Mouse (Mus musculus) activated CD4-positive, CD25-positive, alpha-beta regulatory T cell, adult 4 months (primary cell): ENCODE results near the gene Ranbp10. TPM values are rescaled to one million over a fixed set of nuclear protein-coding genes. Genes with fewer than 3 reads are reported as not detected.

ENCODE experiments used
- ATAC-seq: one replicate; pipeline ENCODE4 v1.8.0; 2017
- polyA plus RNA-seq, 2 experiments: library from polyadenylated mRNA; unstranded; fragments of 100-300 nt; shearing (Covaris generic); gene quantifications; one replicate each; pipeline ENCODE4 v1.2.1; 2017

The Ranbp10 gene
- 1 to 10 TPM; 6.6 to 7.0 TPM for polyA plus RNA-seq

DNA sequence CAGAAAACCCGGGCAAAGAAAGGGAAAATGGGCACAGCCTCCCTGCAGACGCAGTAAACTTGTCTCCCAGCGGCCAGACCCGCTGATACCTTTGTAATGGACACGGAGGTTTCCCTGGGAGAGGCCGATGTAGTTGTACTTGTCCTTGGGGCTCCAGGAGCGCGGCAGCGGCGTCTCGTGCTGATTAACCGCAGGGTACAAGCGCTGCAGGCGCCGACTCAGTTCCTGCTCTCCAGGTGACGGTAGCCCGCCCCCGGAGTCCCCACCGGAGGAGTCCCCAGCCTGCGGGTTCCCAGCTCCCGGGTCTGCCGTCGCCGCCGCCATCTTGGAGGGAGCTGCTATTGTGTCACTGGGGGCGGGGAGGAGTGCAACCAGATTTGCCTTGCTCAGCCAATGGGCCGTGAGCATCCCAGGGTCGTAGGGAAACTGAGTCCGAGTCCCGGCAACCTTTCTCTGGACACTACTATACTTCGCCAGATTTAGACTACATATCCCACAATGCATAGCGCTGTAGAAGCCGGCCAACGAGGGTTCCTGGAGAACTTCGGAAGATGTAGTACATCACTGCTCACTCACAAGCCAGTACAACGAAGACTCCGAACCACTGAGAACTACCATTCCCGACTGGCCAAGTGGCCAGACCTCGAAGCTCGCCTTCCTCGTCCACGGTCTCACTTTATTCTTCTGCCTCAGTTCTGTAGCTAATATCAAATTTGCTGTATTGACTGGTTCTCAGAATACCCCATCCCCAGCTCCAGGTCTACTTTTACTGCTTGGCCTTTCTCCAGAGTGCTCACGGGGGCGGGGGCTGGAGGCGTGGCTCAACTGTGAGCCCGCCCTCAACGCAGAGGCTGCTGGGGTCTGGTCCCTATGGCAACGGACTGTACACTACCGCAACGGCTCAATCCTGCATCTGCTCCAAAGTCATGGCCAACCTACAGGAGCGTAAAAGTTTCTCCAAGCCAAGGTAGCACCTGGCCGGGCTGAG lies at the start of gene Ranbp10, which contains the start of gene Tsnaxip1:
Ranbp10 (minus strand) TSS at position 490 of the 988 bp plus-strand sequence.
Tsnaxip1 (plus strand) TSS at position 871 of the 988 bp plus-strand sequence.
- ATAC-seq: peak; percentile 90

DNA sequence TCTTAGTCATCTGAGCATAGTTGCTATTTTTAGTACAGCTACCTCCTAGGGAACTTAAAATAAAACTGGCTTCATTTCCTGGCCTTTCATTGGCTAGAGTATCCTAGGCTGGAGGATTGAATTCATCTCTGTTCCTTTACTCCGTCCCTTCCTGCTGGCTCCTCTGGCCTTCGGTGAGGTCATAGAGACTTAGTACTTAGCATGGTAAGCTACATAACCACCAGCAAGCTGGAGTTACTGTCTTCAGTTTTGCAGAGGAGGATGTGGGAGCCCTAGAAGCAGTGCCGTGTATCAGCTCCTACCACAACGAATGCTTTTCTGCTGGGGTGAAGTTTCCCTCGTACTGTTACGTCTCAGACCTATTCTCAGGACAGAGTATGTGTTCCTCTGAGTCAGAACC lies 47.2 kb upstream of the Ranbp10 start:
- ATAC-seq: no peak

DNA sequence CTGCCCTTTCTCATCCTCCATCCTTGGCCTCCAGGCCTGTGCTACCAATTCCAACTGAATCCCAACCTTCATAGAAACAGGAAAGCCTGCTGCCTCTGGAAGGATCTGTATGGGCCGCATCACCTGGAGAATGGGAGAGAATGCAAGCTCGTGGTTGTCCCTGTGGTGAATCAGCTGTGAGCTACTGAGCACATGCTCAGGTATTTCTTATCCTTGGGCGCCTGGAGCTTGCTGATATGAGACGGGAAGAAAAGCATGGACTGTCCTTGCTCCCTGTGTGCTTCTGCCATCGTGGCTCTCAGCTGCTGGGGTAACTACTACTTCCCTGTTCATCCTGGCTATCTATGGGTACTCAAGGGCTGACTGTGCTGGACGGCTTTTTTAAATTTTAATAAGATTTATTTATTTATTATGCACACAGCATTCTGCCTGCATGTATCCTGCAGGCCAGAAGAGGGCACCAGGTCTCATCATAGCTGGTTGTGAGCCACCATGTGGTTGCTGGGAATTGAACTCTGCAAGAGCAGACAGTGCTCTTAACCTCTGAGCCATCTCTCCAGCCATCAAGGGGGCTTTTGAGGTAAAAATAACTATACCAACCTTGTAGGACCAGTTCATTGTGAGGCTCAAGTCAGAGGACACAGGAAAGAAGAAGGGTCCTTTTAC lies 39.3 kb upstream of the Ranbp10 start:
- ATAC-seq: no peak

DNA sequence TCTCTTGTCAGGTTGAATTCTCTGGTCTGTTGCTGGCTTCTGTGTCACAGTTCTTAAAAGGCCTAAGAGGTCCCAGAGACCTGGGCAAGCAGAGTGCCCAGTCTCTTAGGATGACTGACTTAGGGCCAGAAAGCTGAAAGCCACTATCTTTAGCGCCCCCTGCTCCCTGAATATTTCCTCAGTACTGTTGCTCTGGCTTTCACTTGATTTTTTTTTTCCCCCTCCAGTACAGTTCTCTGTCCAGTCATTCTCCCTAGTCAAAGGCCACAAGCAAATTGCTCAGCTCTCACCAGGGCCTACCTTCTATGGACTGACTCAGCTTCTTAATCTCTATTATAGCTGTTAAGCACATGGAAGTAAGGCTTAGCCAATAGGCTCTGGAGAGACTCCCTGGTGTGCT lies 34.8 kb upstream of the Ranbp10 start:
- no peak for ATAC-seq

DNA sequence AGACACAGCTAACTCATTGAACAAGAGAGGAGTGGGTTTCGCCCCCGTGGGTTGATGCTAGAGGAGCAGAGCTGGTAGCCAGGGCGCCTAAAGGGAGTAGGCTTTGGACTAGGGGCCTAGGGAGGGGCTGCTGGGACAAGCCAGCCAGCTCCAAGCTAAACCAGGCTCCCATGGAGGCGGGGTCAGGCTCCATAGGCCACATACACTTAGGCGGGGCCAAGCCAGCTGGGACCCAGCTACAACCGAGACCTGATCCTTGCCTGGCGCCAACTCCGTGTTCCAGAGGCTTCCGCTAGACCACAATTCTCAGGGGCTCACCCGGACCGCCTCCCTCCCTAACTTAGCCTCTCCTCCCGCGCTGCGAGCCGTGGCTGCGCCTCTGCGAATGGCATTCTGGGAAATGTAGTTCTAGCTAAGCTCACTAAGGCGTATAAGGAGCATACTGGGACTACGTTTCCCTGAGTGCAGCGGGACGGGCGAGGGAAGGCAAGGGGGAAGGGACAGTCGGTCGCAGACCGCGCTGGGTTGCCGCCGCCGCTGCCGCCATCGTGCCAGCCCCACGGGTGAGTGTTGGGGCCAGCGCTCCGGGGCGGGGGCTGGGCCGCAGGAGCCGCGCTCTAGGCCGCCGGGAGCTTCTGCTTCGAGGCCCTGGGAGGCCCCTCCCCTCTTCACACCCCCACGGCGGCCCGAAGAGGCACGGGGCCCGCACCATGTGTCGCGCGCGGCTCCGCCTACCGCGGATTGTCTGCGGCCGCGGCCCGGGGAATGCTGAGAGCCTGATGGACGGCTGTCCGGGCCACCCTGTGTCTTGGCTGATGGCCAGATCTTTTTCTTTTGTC lies 33.2 kb upstream of the Ranbp10 start, which contains the start of gene Nutf2:
Nutf2 (plus strand) TSS at position 438 of the 839 bp plus-strand sequence.
- ATAC-seq: peak; percentile 99

DNA sequence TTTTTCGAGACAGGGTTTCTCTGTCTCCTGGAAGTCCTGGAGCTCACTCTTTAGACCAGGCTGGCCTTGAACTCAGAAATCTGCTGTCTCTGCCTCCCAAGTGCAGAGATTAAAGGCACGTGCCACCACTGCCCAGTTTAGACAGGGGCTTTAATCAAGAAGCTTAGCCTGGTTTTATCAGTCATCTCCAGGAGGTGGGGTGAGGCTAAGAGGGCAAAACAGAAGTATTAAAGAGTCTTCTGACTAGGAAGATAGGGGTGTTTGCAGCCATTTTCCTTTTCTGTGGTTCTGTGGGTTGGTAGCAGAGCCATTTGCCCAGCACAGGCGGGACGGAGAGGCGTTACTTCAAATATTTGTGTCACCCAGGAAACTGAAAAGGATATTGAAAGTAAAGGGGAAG lies 32.2 kb upstream of the Ranbp10 start:
- no peak for ATAC-seq

DNA sequence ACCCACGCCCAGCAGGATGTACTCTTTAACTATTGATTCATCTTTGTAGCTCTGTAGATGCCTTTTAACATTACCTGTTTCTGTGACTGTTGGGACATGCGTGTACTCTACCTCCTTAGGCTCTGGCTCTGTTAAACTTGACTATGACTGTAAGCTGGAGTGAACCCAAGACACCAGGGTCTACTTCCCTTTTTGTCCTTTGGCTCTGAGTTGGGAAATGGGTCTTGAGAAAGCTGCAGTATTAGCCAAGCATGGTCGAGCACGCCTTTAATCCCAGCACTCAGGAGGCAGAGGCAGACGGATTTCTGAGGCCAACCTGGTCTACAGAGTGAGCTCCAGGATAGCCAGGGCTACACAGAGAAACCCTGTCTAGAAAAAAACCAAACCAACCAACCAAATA lies 31.3 kb upstream of the Ranbp10 start:
- ATAC-seq: no peak

DNA sequence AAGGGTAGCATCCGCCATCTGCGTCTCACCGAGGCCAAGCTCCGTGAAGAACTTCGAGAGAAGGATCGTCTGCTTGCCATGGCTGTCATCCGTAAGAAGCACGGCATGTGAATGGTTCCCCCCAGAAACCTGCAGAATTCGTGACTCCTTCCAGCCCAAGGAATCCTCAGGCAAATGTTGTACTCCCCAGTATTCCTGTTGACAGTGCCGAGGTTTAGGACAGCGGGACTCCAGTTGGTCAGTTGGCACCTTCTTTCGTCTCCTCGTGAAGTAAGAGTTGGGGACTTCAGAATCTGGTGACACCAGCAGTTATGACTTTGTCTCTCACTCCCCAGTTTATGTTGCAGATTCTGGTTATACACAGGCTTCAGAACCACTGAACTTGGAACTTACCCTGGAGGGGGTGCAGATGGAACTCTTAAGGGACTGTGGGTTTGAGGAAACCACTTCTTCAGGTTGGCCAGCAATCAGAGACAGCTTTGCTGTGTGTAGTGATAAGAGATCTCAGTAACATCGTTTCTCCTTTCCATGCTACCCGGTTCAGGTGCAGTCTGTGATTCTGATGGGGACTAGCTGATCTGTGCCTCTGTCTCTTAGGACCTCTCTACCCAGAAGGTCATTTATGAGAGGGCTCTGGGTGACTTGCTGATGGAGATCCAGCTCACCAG lies 29.2 kb upstream of the Ranbp10 start:
- ATAC-seq: no peak

DNA sequence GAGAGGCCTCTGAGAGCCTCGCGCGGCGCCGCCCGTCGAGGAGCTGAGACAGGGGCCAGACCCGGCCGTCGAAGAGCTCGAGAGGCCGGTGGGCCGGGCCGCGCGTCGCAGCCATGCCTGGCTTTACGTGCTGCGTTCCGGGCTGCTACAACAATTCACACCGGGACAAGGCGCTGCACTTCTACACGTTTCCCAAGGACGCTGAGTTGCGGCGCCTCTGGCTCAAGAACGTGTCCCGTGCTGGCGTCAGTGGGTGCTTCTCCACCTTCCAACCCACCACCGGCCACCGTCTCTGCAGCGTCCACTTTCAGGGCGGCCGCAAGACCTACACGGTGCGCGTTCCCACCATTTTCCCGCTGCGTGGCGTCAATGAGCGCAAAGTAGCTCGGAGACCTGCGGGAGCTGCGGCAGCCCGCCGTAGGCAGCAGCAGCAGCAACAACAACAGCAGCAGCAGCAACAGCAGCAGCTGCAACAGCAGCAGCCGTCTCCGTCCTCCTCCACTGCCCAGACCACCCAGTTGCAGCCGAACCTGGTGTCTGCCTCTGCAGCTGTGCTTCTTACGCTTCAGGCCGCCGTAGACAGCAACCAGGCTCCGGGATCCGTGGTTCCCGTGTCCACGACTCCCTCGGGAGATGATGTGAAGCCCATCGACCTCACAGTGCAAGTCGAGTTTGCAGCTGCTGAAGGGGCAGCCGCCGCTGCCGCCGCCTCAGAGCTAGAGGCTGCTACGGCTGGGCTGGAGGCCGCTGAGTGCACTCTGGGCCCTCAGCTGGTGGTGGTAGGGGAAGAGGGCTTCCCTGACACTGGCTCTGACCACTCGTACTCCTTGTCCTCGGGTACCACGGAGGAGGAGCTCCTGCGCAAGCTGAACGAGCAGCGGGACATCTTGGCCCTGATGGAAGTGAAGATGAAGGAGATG lies 28.4 kb upstream of the Ranbp10 start:
- no peak for ATAC-seq

DNA sequence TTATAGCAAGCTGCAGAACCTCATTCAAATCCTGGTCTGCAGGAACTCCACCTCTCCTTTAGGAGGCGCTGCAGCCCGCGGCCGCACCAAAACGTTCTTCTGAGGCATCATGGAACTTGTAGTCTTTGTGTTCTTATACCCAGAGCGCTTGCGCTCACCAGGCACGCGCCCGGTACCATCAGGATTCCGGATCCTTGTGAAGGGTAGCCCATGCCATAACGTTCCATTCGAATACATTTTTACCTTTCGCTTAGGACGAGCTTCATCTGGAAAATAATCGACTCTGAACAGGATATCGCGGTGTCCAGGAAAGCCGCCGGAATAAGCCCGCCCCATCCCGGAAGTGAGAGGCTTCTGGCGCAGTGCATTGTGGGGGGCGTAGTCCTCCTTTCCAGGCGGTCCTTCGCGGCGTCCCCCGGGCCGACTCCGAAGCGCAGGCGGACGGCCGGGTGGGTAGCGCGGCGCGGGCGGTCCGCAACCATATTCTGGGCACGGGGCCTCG lies 27.6 kb upstream of the Ranbp10 start, which contains the start of gene Thap11:
Thap11 (plus strand) TSS at position 418 of the 502 bp plus-strand sequence.
- peak; percentile 84 for ATAC-seq

DNA sequence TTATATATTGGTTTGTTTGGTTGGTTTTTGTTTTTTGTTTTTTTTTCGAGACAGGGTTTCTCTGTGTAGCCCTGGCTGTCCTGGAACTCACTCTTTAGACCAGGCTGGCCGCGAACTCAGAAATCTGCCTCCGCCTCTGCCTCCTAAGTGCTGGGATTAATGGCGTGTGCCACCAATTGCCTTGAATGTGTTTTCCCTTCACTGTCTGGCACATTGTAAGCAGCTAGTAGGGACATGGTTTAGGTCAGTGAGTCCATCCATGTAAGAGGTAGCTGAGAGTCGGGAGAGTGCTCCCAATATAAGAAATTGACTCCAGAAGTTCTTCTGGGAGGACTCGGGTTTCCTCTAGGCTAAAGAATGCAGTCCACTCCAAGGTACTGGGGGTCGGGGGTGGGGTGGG lies 27.2 kb upstream of the Ranbp10 start:
- no peak for ATAC-seq

DNA sequence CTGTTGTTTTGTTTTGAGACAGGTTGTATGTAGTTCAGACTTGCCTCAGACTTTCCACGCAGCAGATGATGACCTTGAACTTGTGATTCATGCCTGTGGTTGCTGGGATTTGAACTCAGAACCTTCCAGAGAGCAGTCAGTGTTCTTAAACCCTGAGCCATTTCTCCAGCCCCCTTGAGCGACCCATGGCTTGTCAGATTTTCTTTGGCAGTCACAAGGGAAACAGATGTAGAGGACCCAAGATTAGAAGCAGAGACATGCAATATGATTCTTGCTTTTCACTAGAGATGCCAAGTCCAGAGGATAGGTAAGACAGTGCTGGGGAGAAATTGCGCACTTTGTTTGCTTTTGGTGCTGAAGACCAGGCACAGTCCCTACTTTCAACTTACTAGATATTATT lies 26.0 kb upstream of the Ranbp10 start, which contains the start of gene Cenpt:
Cenpt (minus strand) TSS at position 101 of the 400 bp plus-strand sequence.
- no peak for ATAC-seq

DNA sequence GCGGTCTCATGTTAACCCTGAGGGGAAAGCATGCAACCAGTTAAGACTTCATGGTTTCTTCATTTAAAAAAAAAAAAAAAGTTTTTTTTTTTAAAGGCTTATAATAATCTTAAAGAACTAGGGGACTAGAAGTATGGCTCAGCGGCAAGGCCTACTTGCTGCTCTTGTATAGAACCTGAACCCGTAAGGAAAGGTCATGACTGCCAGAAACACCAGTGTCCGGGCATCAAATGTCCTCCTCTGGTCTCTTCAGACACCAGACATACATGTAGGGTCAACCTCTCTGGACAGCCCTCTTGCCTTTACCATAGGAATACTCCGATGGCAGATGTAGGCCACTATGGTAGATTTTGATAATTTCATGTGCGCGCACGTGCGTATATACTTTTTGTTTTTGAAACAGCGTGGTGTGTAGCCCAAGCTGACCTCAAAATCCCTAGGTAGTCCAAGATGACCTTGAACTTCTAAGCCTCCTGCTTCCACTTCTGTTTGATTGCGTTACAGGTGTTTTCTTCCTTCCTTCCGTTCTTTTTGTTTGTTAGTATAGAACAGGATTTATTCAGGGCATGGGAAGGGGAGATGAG lies 25.1 kb upstream of the Ranbp10 start:
- no peak for ATAC-seq

DNA sequence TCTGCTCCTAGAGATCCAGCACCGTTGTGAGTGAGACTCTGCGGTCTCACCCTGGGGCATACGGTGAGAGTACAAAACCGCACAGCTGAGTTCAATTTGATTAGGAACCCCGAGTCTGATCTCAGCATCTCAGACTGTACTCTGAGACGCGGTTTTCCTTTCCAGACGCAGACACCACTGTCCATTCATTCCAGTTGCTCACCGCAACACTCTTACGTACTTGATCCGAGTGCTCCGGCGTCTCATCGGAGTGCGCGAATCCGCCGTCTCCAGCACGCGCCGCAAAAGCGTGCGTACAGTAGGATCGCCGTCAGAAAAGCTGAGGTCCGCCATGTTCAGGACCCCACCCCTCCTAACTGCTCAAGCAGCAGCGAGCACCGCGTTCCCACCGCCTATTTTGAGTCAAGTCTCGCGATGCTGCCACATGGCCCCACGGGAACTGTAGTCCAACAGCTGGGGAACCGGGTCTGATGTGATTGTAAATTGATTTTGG lies 24.5 kb upstream of the Ranbp10 start:
- ATAC-seq: peak; percentile 68

DNA sequence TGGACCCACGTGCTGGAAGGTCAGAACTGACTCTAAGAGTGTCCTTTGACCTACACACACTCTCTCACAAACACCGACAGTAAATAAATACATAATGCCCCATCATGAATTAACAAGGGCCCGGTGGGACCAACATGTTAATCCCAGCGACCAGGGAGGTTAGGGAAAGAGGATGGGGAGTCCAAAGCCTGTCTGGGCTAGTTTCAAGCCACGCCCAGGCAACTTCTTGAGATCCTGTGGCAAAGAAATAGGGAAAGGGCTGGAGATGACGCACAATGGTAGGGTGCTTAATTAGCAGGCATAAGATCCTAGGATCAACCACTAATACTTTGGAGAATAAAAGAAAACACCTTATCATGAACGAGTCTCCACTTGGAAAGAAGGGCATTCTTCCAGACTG lies 23.5 kb upstream of the Ranbp10 start:
- no peak for ATAC-seq

DNA sequence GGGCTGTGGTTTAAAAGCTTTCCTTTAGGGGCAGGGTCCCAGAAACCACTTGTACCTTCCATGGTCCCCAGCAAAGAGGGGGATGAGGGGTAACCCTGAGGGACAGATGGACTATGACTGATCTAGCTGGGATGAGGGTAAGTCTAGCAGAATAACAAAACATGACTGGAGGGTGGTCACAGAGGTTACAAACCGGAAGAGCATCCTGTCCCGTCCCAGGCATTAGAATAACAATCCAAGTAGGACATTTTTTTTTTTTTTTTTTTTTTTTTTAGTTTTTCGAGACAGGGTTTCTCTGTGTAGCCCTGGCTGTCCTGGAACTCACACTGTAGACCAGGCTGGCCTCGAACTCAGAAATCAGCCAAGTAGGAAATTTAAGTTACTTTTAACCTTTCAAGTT lies 22.9 kb upstream of the Ranbp10 start:
- no peak for ATAC-seq

DNA sequence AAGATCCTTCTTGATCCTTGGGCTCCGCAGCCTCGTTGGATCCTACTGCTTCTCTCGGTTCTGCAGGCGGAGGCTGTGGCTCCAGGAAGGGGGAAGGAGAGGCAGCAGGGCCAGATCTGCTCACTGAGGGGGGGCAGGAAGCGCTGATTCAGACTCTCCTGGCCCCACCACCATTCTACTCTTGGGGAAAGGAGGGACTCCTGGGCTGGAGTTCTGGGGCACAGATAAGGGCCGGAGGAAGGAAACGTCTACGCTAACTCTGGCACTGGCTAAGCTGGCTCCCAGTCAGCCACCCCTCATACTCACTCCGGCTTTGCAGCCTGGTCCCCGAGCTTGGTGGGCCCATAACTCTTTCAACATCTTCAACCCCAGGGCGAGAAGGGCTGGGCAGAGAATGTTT lies 19.5 kb upstream of the Ranbp10 start:
- no peak for ATAC-seq

DNA sequence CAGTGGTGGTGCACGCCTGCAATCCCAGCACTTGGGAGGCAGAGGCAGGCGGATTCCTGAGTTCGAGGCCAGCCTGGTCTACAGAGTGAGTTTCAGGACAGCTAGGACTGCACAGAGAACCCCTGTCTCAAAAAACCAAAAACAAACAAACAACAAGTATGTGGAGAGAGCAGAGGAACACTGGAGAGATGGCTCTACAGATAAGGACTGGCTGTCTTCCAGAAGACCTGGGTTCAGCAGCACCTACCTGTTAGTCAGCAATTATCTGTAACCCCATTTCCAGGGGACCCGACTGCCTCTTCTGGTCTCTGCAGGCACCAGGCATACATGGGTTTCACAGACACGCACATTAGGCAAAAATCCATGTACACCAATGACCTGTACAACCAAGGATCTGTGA lies 12.1 kb upstream of the Ranbp10 start:
- no peak for ATAC-seq

DNA sequence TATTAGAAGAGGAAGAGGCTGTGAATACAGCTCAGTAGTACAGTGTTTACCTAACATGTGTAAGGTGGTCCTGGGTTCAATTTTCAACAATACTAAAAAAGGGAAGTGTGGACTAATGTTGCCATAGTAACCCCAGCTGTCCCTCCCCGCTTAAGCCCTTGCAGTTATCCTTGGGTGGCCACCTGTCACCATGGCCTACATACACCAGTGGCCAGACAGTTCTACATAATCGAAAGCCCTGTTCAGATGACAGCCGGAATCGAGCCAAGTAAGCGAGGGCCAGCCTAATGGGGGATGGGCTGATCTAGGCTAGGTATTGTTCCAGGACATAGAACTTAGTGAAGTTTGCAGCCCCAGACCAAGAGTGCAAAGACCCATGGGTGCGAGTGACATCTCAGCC lies 9.8 kb upstream of the Ranbp10 start:
- ATAC-seq: no peak

DNA sequence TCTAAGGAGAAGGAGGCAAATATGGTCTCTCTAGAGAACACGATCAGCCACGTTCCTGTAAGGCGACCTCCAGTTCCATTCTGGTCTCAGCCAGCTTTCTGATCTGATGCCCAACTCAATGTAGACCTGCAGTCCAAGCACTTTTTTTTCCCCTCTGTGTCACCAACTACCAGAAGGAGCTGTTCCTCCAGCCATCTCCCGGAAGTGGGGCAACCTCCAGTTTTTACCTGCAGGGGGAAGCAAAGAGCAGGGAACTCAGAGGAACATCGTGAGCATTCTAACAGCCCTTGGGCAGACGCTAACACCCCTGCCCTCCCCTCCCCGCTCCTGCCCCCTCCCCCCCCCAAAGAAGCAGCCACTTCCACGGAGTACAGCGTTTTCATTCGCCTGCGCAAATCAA lies 8.2 kb upstream of the Ranbp10 start:
- ATAC-seq: peak; percentile 71
